11 mouse cellular contexts compared by ENCODE assay signal in the genomic region with DNA sequence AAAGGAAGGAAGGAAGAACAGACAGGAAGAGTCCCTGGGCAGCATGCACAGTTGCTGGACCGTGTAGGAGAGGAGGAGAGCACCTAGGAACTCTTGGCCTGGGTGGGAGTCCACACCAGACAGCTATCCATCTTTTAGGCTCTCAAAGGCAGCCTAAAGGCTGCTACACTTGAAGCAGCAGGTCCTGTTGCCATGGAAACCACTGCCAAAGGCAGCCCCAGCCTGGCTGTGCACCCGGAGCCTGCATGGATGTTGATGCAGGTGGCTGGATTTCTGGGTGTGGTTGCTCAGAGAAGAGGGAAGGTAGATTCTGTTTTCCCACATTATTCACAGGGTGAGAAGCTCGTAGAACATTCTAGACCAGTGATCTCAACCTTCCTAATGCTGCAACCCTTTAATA. TPM values are rescaled to one million over a fixed set of nuclear protein-coding genes. Genes with fewer than 3 reads are reported as not detected.
DNase-seq lines count a peak whose midpoint lies in the region; ATAC-seq lines count a peak whose summit lies in the region.
"Had no signal": no experiment of that assay in that cellular context is flagged by ENCODE, and none has a peak within 500 bp of the region (broad histone marks: within the 10 kb centered on the region; RNA-seq: fewer than 3 reads in every experiment).

No protein-coding gene starts in this region.

- no peak overlapping the region for H3K4me2 ChIP-seq in forebrain, embryonic 15.5 days (replicated peaks)
- no peak overlapping the region for H3K4me2 ChIP-seq in neural tube, embryonic 12.5 days (replicated peaks)

- no peaks in the 10 kb centered on the region for H3K9me3 ChIP-seq in forebrain, embryonic 15.5 days
- no peaks in the 10 kb centered on the region for H3K9me3 ChIP-seq in neural tube, embryonic 12.5 days

- no peak overlapping the region for H3K9ac ChIP-seq in forebrain, embryonic 15.5 days (replicated peaks)
- H3K9ac ChIP-seq in neural tube, embryonic 12.5 days, result no peak overlapping the region
- H3K9ac ChIP-seq: liver, embryonic 14.5 days had no signal

- peak; percentile 62 for ATAC-seq in forebrain, embryonic 15.5 days (replicated peaks)
- ATAC-seq in neural tube, embryonic 12.5 days (ENCODE audit: low FRiP score, low read depth), result peak; percentile 51; the same call in 1 of the 2 replicates
- ATAC-seq in erythroid progenitor cell, adult 5-6 weeks (replicated peaks; ENCODE audit: low FRiP score, poor library complexity, severe bottlenecking), result no peak
- ATAC-seq: Patski had no signal

- 31% methylated on average over 3 of the region's 3 CpGs for WGBS in forebrain, embryonic 15.5 days
- WGBS in neural tube, embryonic 12.5 days, result 30% methylated on average over 3 of the region's 3 CpGs

- no peak overlapping the region for H3K4me3 ChIP-seq in forebrain, embryonic 15.5 days
- H3K4me3 ChIP-seq in neural tube, embryonic 12.5 days, result no peak overlapping the region
- H3K4me3 ChIP-seq: erythroblast, embryonic 14.5 days had no signal

- H3K36me3 ChIP-seq in forebrain, embryonic 15.5 days, result no peaks in the 10 kb centered on the region
- H3K36me3 ChIP-seq in neural tube, embryonic 12.5 days, result no peaks in the 10 kb centered on the region

- H3K4me1 ChIP-seq in forebrain, embryonic 15.5 days, result peaks cover 42% of the 10 kb centered on the region
- H3K4me1 ChIP-seq in neural tube, embryonic 12.5 days, result peaks cover 44% of the 10 kb centered on the region

- DNase-seq in cerebellum, adult 9-10 months, result peak; percentile 41
- peak; percentile 62 for DNase-seq in left cerebral cortex, adult 11 months (ENCODE audit: low spot score)
- DNase-seq in gastrocnemius, postnatal 10 days, result no peak
- DNase-seq in spleen, postnatal 10 days (ENCODE audit: low spot score in 2 of 2), result no peak
- no peak for DNase-seq in heart, adult 8-10 months (ENCODE audit: low spot score)

- no peaks in the 10 kb centered on the region for H3K27me3 ChIP-seq in forebrain, embryonic 15.5 days
- H3K27me3 ChIP-seq in neural tube, embryonic 12.5 days (replicated peaks), result no peaks in the 10 kb centered on the region
- H3K27me3 ChIP-seq: Patski had no signal

- H3K27ac ChIP-seq in forebrain, embryonic 15.5 days (replicated peaks), result peak overlapping the region; percentile 61
- H3K27ac ChIP-seq in neural tube, embryonic 12.5 days, result no peak overlapping the region
- H3K27ac ChIP-seq: liver, embryonic 14.5 days had no signal

RNA-seq across cellular contexts. Expression of gene Acot11, which starts 27.8 kb away (rescaled TPM):
- 0.92 and 1.3 TPM in 2 replicates for polyA plus RNA-seq in forebrain, embryonic 15.5 days (2015; fragmentation: Nextera tagmentation; extraction: Ambion mirVana)
- 1.5 TPM in 2 replicates for polyA plus RNA-seq in neural tube, embryonic 12.5 days (2016; fragmentation: Nextera tagmentation; extraction: Ambion mirVana)
- total RNA-seq in gastrocnemius, postnatal 10 days (2021), result 1 to 10 TPM; 5.3 to 7.4 TPM
- 10 to 100 TPM; 26.2 to 44.3 (median 36.4) TPM for total RNA-seq in heart, adult 8-10 months (2022)
- total RNA-seq in erythroid progenitor cell, adult 5-6 weeks (2015; ENCODE audit: low replicate concordance), result 4.2 and 6.8 TPM in 2 replicates
- total RNA-seq in erythroid progenitor cell, adult 5-6 weeks (2017; ENCODE audit: low replicate concordance), result 4.5 and 5.3 TPM in 2 replicates

RNA-seq across cellular contexts. Expression of gene Fam151a, which starts 43.3 kb away (rescaled TPM):
- polyA plus RNA-seq in forebrain, embryonic 15.5 days (2015; fragmentation: Nextera tagmentation; extraction: Ambion mirVana), result not detected in 2 replicates
- not detected in 2 replicates for polyA plus RNA-seq in neural tube, embryonic 12.5 days (2016; fragmentation: Nextera tagmentation; extraction: Ambion mirVana)
- not detected for total RNA-seq in gastrocnemius, postnatal 10 days (2021)
- total RNA-seq in heart, adult 8-10 months (2022), result under 1 TPM; 0.14 to 0.47 (median 0.19) TPM
- not detected in 2 replicates for total RNA-seq in erythroid progenitor cell, adult 5-6 weeks (2015; ENCODE audit: low replicate concordance)
- total RNA-seq in erythroid progenitor cell, adult 5-6 weeks (2017; ENCODE audit: low replicate concordance), result not detected in 2 replicates
- polyA plus RNA-seq: erythroblast, embryonic 14.5 days; Patski had no signal

RNA-seq across cellular contexts. Expression of gene Mroh7, which starts 46.3 kb away (rescaled TPM):
- polyA plus RNA-seq in forebrain, embryonic 15.5 days (2015; fragmentation: Nextera tagmentation; extraction: Ambion mirVana), result 0.20 and 0.87 TPM in 2 replicates
- 0.27 and 0.34 TPM in 2 replicates for polyA plus RNA-seq in neural tube, embryonic 12.5 days (2016; fragmentation: Nextera tagmentation; extraction: Ambion mirVana)
- under 1 TPM; 0.16 to 0.47 TPM for total RNA-seq in gastrocnemius, postnatal 10 days (2021)
- total RNA-seq in heart, adult 8-10 months (2022), result 1 to 10 TPM in 1 of 4 experiments, under 1 TPM in 3; 0.25 to 1.7 (median 0.40) TPM
- total RNA-seq in erythroid progenitor cell, adult 5-6 weeks (2015; ENCODE audit: low replicate concordance), result not detected in 2 replicates
- not detected in 2 replicates for total RNA-seq in erythroid progenitor cell, adult 5-6 weeks (2017; ENCODE audit: low replicate concordance)
- polyA plus RNA-seq: erythroblast, embryonic 14.5 days had no signal

Comparison
In these comparisons a context has a peak if more than half of its experiments do, and no peak if none do; other contexts are left out.
1. DNase-seq: peak in cerebellum, adult 9-10 months (single experiment) and left cerebral cortex, adult 11 months (single experiment); none in gastrocnemius, postnatal 10 days (single experiment), spleen, postnatal 10 days (0 of 2) and heart, adult 8-10 months (single experiment).